Mouse (Mus musculus) layer of hippocampus, postnatal 10 days (tissue): ENCODE results near the gene Gm10277. TPM values are rescaled to one million over a fixed set of nuclear protein-coding genes. Genes with fewer than 3 reads are reported as not detected.
A peak's percentile ranks its signal among the peaks of the same experiment; 100 is the strongest.

ENCODE experiments used
- DNase-seq, 2 experiments: peaks; one replicate each; pipeline ENCODE4 v3.0.0; 2021; ENCODE audit warnings: low spot score in 2 of 2
- total RNA-seq, 2 experiments: library from RNA; stranded (reverse); gene quantifications; 2 replicates each; pipeline ENCODE4 v1.2.3; 2021

The Gm10277 gene
- total RNA-seq, 2 experiments from 2014 or later: not detected

GRCm38 (mm10) chr11:77800869-77801701, 13.5 kb upstream of the Gm10277 start:
- DNase-seq: no peak

GRCm38 (mm10) chr11:77800491-77800868, 12.9 kb upstream of the Gm10277 start:
- DNase-seq: no peak

- no peak for DNase-seq
Measured at GRCm38 (mm10) chr11:77795216-77795615, 7.7 kb upstream of the Gm10277 start.

GRCm38 (mm10) chr11:77793238-77793930, 5.8 kb upstream of the Gm10277 start:
- DNase-seq: peak; percentile 98 to 99

GRCm38 (mm10) chr11:77792566-77792909, 5.0 kb upstream of the Gm10277 start:
- DNase-seq: no peak

- DNase-seq: no peak
Measured at GRCm38 (mm10) chr11:77791752-77792565, 4.4 kb upstream of the Gm10277 start.

- no peak for DNase-seq
Measured at GRCm38 (mm10) chr11:77791241-77791727, 3.7 kb upstream of the Gm10277 start.

- DNase-seq: no peak
Measured at GRCm38 (mm10) chr11:77790286-77790685, 2.7 kb upstream of the Gm10277 start.

- DNase-seq: no peak
Measured at GRCm38 (mm10) chr11:77789512-77789911, 2.0 kb upstream of the Gm10277 start.

GRCm38 (mm10) chr11:77785768-77786561, 1.6 kb downstream of the Gm10277 start:
- no peak for DNase-seq

GRCm38 (mm10) chr11:77785396-77785767, 2.2 kb downstream of the Gm10277 start:
- DNase-seq: no peak

GRCm38 (mm10) chr11:77784894-77785293, 2.7 kb downstream of the Gm10277 start:
- DNase-seq: no peak

- DNase-seq: peak in 1 of 2 experiments; percentile 64
Measured at GRCm38 (mm10) chr11:77783747-77784646, 3.5 kb downstream of the Gm10277 start.

GRCm38 (mm10) chr11:77783211-77783746, 4.3 kb downstream of the Gm10277 start:
- DNase-seq: peak in 1 of 2 experiments; percentile 56

GRCm38 (mm10) chr11:77782104-77782815, 5.3 kb downstream of the Gm10277 start:
- DNase-seq: no peak

GRCm38 (mm10) chr11:77781088-77781487, 6.5 kb downstream of the Gm10277 start:
- no peak for DNase-seq

- DNase-seq: no peak
Measured at GRCm38 (mm10) chr11:77779240-77779639, 8.3 kb downstream of the Gm10277 start.

GRCm38 (mm10) chr11:77777937-77778336, 9.6 kb downstream of the Gm10277 start:
- DNase-seq: no peak

GRCm38 (mm10) chr11:77777436-77777835, 10.1 kb downstream of the Gm10277 start:
- no peak for DNase-seq
